Mouse (Mus musculus): ENCODE measurements around the gene Rprd1b.
A peak's percentile ranks its signal among the peaks of the same experiment; 100 is the strongest.

Gene Rprd1b

GRCm38 (mm10) chr2:158152685-158153309, 124.5 kb downstream of the Rprd1b start:
- DNase-seq, result no peak

DNA sequence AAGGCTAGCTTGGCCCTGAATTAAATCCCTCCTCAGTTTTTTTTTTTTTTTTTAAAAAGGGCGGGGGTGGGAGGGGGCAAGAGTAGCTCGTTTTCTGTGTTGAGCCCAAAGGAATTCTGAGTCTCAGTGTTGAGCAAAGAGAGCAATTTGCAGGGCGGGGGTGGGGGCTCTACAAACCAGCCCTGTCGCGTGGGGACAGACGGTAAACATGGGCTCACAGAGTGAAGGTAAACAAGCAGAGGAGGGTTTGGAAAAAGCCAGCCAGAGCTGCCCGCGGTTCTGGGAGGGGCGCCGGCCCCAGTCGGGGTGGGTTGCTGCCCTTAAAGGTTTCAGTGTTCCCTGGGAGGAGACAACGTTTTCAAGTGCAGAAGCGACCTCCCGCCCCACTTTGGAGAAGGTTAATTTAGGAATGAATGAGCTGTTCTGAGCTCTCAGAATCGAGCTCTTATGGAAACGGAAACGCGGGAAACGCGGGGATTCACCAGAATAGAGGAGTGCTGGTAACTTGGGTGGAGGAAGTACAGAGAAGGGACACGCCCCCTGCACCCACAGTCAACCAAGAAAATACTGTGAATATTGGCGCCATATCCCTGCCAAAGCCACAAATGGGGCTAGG, 125.5 kb downstream of the Rprd1b start:
- DNase-seq, result peak in 1 of 2 experiments; percentile 38

DNA sequence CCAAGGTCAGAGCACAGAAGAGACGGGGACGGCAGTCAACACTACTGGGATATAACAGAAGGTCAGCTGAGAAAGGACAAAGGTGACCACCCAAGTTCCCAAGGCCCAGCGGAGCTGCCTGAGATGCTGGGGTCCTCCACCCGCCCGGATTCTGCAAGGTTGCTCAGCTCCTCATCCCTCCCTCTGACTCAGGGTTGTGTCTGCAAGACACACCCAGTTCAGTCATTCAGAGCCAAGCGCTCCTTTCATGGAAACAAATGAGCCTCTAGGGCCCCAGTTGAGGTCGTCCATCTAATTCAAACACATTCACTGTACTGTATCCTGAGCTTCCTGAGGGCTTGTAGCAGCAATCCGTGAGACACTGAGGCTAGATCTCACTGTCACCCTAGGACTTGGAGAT, 126.3 kb downstream of the Rprd1b start:
- no peak for DNase-seq

- no peak for DNase-seq
Measured at GRCm38 (mm10) chr2:158155101-158155500, 126.8 kb downstream of the Rprd1b start.

GRCm38 (mm10) chr2:158155615-158156014, 127.3 kb downstream of the Rprd1b start:
- no peak for DNase-seq

DNA sequence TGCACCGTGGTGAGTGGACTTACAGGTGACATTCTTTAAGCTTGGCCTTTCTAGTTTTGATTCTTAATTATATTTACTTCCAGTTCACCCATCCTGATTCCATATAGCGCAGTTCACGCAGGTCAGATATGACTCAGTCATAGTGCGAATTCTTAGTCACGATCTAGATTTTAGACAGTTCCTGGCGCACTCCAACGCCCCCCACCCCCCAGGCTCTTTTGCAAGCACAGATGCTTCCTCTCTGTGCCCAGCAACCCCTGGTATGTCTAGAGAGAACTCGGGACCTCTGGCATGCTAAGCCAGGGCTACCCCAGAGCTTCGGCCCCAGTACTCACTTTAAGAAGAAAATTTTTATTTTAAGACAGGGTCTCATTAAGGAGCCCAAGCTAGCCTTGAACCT, 128.2 kb downstream of the Rprd1b start:
- DNase-seq, result no peak

- no peak for DNase-seq
Measured at GRCm38 (mm10) chr2:158157654-158158053, 129.4 kb downstream of the Rprd1b start.

GRCm38 (mm10) chr2:158159376-158160235, 131.3 kb downstream of the Rprd1b start:
- peak; percentile 46 to 72 for DNase-seq

- DNase-seq, result no peak
Measured at GRCm38 (mm10) chr2:158161761-158162160, 133.5 kb downstream of the Rprd1b start.

DNA sequence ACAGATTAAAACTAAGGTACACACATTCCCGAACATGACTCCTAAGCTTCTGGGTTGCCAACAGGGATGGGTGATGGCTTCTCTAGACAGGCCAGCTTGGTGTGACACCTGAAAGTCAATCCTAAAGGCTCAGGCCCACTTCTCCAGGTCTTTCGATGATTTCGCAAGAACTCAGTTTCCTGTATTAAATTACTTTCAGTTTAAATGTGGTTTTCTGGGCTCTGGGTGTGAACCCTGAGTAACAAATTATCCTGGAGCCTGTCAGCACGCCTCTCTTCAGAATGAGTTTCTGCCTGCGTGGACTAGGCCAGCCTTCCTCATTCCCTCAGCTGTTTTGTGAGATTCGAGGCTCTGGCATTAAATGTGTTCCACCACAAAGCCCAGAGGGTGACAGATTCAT, 134.7 kb downstream of the Rprd1b start:
- DNase-seq, result no peak

DNA sequence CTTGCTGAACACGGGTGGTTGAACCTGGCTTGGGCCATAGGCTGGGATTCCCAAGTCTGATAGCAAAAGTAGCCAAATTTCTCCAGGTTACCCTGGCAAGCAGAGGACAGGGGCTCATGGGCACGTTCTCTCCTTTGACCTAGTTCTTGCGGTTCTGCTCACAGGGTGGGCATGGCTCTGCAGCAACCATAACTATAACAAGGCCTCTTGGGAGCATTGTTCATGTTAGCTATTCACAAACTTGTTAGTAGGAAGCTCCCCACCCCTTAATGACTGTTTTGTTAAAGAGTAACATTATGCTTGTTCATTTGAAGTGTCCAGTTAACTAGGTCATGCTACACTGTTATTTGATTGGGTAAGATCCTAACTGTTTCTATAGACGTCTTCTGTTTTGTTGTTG, 137.5 kb downstream of the Rprd1b start:
- DNase-seq, result no peak

GRCm38 (mm10) chr2:158166628-158167027, 138.3 kb downstream of the Rprd1b start:
- DNase-seq, result peak; percentile 58 to 76

DNA sequence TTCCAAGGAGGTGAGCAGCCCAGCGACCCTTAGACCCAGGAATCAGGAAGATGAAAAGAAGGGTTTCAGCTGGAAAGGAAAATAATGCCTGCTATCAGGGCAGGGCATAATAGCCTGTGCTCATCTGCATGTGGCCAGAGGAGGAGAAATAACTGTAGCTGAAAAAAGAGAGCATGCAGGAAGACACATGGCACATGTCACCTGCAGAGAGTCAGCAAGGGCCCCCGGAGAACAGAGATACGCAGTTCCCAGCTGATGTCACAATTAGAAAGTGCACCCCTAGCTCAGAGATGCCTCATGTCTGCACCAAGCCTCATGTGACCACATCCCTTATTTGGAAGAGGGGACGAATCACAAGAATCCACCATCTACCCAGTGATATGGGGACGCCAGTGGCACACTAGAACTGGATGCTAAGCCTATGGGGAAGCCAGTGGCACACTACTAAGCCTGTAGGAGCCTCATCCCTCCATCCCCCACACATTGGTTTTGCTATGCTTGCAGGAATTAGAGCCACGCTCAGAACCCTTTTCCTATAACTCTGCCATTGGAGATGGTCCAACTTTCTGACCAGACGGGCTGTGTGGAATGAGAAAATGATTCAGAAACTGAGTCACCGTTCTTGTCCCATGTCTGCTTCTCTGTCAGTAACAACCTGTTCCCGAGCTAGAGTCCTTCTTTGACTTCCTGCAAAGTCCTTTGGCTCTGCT, 139.4 kb downstream of the Rprd1b start:
- no peak for DNase-seq

DNA sequence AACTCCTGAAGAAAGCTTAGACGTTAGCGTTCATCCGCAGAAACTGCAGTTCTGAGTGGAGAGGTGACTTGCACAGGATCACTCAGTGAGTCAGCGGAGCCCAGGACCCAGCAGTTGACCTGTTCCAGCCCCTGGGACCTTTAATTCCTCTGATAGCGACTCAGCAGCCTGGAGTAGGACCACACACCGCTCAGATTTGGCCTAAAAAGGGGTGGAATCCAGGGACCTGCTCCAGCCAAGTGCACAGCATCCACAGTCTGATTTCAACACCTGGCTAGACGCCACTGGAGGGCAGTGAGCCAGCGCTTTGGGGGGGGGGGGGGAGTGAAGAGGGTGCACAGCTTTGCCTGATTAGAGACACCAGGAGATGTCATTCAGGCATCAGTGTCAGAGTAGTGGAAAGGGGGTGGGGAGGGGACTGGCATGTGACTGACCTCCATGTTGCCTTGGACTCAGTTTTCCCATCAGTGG, 140.5 kb downstream of the Rprd1b start:
- no peak for DNase-seq

- no peak for DNase-seq
Measured at GRCm38 (mm10) chr2:158169351-158169750, 141.1 kb downstream of the Rprd1b start.

- no peak for DNase-seq
Measured at GRCm38 (mm10) chr2:158169771-158170170, 141.5 kb downstream of the Rprd1b start.

GRCm38 (mm10) chr2:158170394-158170793, 142.1 kb downstream of the Rprd1b start:
- no peak for DNase-seq

- DNase-seq, result peak; percentile 31 to 48
Measured at GRCm38 (mm10) chr2:158174438-158174837, 146.1 kb downstream of the Rprd1b start.

DNA sequence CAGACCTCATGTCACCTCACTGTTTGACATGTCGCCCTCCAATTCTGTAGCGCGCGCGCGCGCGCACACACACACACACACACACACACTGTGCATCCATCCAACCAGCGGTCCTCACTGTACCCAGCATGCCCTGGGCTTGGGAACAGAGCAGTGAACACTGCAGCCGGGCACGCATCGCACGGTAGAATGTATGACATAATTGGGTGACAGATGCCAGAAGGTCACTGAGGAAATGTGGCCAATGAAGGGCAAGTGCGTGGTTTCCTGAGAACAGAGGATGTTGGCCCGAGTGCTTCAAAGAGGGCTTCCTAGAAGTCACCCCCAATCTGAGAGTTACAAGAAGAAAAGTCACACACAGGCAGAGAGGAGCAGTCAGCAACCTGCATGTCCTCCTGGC, 146.7 kb downstream of the Rprd1b start:
- no peak for DNase-seq

DNA sequence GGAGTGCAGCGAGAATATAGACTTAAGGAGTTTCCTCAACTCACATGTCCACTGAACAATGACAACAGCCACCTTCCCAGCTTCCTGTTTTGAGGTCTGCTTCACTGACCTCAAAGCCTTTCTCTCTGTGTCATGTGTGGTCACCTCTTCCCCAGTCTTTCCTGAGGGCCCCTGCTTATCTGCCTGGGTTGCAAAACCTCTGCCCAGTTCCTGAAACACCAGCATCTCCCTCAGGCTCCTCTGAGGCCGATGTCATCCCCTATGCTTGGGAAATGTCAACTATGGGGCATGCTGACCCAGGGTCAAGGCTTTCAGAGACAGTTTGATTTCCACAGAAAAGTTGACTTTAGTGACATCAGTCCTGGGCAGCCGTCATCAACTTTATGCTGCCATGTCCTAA, 147.1 kb downstream of the Rprd1b start:
- DNase-seq, result no peak

GRCm38 (mm10) chr2:158176763-158177162, 148.5 kb downstream of the Rprd1b start:
- no peak for DNase-seq

DNA sequence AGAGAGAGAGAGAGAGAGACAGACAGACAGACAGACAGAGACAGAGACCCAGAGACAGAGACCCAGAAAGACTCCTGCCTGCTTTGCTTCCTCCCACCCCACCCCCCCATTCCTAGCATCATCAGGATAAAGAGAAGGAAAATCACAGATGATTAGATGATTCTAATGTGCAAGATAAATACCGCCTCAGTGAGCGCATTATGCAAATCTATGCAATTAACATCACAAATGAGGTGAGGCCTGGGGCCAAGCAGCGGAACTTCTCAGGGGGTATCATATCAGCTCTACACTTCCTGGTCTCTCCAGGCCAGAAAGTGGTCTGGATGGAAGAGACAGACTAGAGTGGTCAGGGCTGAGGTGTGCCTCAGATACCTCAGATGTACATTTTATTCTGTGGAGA, 149.3 kb downstream of the Rprd1b start:
- DNase-seq, result no peak

- no peak for DNase-seq
Measured at GRCm38 (mm10) chr2:158178139-158178538, 149.8 kb downstream of the Rprd1b start.

Measured in kidney, postnatal 25 days (tissue).